Mouse (Mus musculus) spleen, postnatal 36 days (tissue): ENCODE data around the gene Bfsp2.

Experiments
- DNase-seq, 2 experiments: peaks; one replicate each; pipeline ENCODE4 v3.0.0; 2022; ENCODE audit warnings: low spot score in 2 of 2, mixed read lengths in 1 of 2

The Bfsp2 gene

GRCm38 (mm10) chr9:103485606-103486005 is 5.4 kb upstream of the Bfsp2 start:
- DNase-seq, result no peak

GRCm38 (mm10) chr9:103480603-103481220 is 492 bp upstream of the Bfsp2 start:
- no peak for DNase-seq

- DNase-seq, result no peak
These were observed 4.8 kb downstream of the Bfsp2 start for GRCm38 (mm10) chr9:103475414-103475813.

GRCm38 (mm10) chr9:103473915-103474688 is 6.1 kb downstream of the Bfsp2 start:
- DNase-seq, result peak; percentile 44

GRCm38 (mm10) chr9:103471784-103472183 is 8.4 kb downstream of the Bfsp2 start:
- DNase-seq, result no peak

- DNase-seq, result peak; percentile 32 to 40
These were observed 10.7 kb downstream of the Bfsp2 start for GRCm38 (mm10) chr9:103469516-103469915.

GRCm38 (mm10) chr9:103468911-103469310 is 11.3 kb downstream of the Bfsp2 start:
- no peak for DNase-seq

- no peak for DNase-seq
These were observed 14.5 kb downstream of the Bfsp2 start for GRCm38 (mm10) chr9:103465711-103466220.

- no peak for DNase-seq
These were observed 14.9 kb downstream of the Bfsp2 start for GRCm38 (mm10) chr9:103465293-103465692.

- DNase-seq, result peak; percentile 35 to 42
These were observed 16.4 kb downstream of the Bfsp2 start for GRCm38 (mm10) chr9:103463833-103464232.

GRCm38 (mm10) chr9:103459839-103460238 is 20.4 kb downstream of the Bfsp2 start:
- no peak for DNase-seq

- no peak for DNase-seq
These were observed 20.9 kb downstream of the Bfsp2 start for GRCm38 (mm10) chr9:103459307-103459706.

- DNase-seq, result peak; percentile 42 to 50
These were observed 30.6 kb downstream of the Bfsp2 start for GRCm38 (mm10) chr9:103449651-103450050.

- peak; percentile 89 for DNase-seq
These were observed 31.1 kb downstream of the Bfsp2 start for GRCm38 (mm10) chr9:103449092-103449491.

GRCm38 (mm10) chr9:103444656-103445055 is 35.6 kb downstream of the Bfsp2 start:
- no peak for DNase-seq

GRCm38 (mm10) chr9:103443824-103444185 is 36.4 kb downstream of the Bfsp2 start:
- no peak for DNase-seq

- no peak for DNase-seq
These were observed 36.9 kb downstream of the Bfsp2 start for GRCm38 (mm10) chr9:103443121-103443823.

- no peak for DNase-seq
These were observed 39.6 kb downstream of the Bfsp2 start for GRCm38 (mm10) chr9:103440597-103440996.

GRCm38 (mm10) chr9:103437104-103437503 is 43.1 kb downstream of the Bfsp2 start:
- no peak for DNase-seq

GRCm38 (mm10) chr9:103434116-103434515 is 46.1 kb downstream of the Bfsp2 start:
- DNase-seq, result peak; percentile 40 to 46

- DNase-seq, result no peak
These were observed 48.0 kb downstream of the Bfsp2 start for GRCm38 (mm10) chr9:103432122-103432778.

GRCm38 (mm10) chr9:103431718-103432117 is 48.5 kb downstream of the Bfsp2 start:
- no peak for DNase-seq
